Mouse (Mus musculus) heart, adult 2 months (tissue): ENCODE measurements around the gene Lrrn1. TPM values are rescaled to one million over a fixed set of nuclear protein-coding genes. Genes with fewer than 3 reads are reported as not detected.

Experiments
- DNase-seq, 2 experiments: peaks; one replicate each; pipeline ENCODE4 v3.0.0; 2021
- H3K27ac ChIP-seq: fragments of 200-600 bp; 2 replicates; pipeline ENCODE4 v1.8.1; 2022
- H3K27me3 ChIP-seq: fragments of 200-500 bp; 2 replicates; pipeline ENCODE4 v1.6.1; 2012; ENCODE audit warnings: mild to moderate bottlenecking, low read length, inconsistent platforms, mixed read lengths; ENCODE audit not compliant: control insufficient read depth, insufficient read depth
- H3K36me3 ChIP-seq: fragments of 200-500 bp; 2 replicates; pipeline ENCODE4 v1.6.1; 2012; ENCODE audit warnings: low read length, inconsistent platforms; ENCODE audit not compliant: control insufficient read depth, insufficient read depth
- H3K4me1 ChIP-seq: fragments of 200-500 bp; 2 replicates; pipeline ENCODE4 v1.6.1; 2011; ENCODE audit warnings: low read length; ENCODE audit not compliant: control insufficient read depth, insufficient read depth
- H3K4me3 ChIP-seq: fragments of 200-600 bp; 2 replicates; pipeline ENCODE4 v1.8.1; 2022
- H3K79me2 ChIP-seq: fragments of 200-500 bp; replicated peaks from 2 replicates; pipeline ENCODE4 v1.6.1; 2012; ENCODE audit warnings: mild to moderate bottlenecking, inconsistent platforms, low read length, moderate library complexity, mixed read lengths; ENCODE audit not compliant: control insufficient read depth, insufficient read depth
- H3K9ac ChIP-seq: fragments of 200-500 bp; 2 replicates; pipeline ENCODE4 v1.6.1; 2012; ENCODE audit warnings: low read depth, mild to moderate bottlenecking, control low read depth, inconsistent platforms, low read length, mixed read lengths
- CTCF ChIP-seq: fragments of 200-600 bp; IDR thresholded peaks from 2 replicates; pipeline ENCODE4 v1.8.1; 2022; ENCODE audit warnings: antibody characterized with exemption, mild to moderate bottlenecking, moderate library complexity
- EP300 ChIP-seq: fragments of 200-500 bp; IDR thresholded peaks from 2 replicates; pipeline ENCODE4 v1.6.1; 2011; ENCODE audit warnings: low read depth, low read length, control low read depth; ENCODE audit not compliant: insufficient read depth
- POLR2A ChIP-seq: fragments of 200-500 bp; IDR thresholded peaks from 2 replicates; pipeline ENCODE4 v1.6.1; 2011; ENCODE audit warnings: mild to moderate bottlenecking, low read depth, low read length, control low read depth; ENCODE audit not compliant: insufficient read depth
- WGBS: fragments of 180-500 bp; shearing (Covaris S2); methylation state at CpG from one replicate; pipeline ENCODE4 v1.1.7; 2018; 5-methylcytosine and 5-hydroxymethylcytosine counted together
- intact Hi-C: fragments of 180-260 bp; cut with DNase I; formaldehyde crosslinking; loops from one replicate; pipeline ENCODE4 v1.15.1; 2025
- polyA plus RNA-seq: library from polyadenylated mRNA; depleted of rRNA; stranded (reverse); fragments of >200 nt; gene quantifications from 2 replicates; pipeline ENCODE4 v1.2.3, GENCODE M21; 2012
- total RNA-seq, 2 experiments: library from RNA; stranded (reverse); gene quantifications; 2 replicates each; pipeline ENCODE4 v1.2.3; 2021

Lrrn1 gene
- total and polyA plus RNA-seq, 3 experiments = 0.05 to 0.29 (median 0.11) TPM

GRCm38 (mm10) chr6:107566944-107567634, 37.5 kb downstream of the Lrrn1 start:
- intact Hi-C loops = no loop called here
- H3K79me2 ChIP-seq = no peaks in the 10 kb centered on the region
- H3K36me3 ChIP-seq = no peaks in the 10 kb centered on the region
- no peaks in the 10 kb centered on the region for H3K4me1 ChIP-seq
- no peak overlapping the region for H3K27ac ChIP-seq
- no peak for TF ChIP-seq CTCF
- TF ChIP-seq POLR2A = no peak
- no peak for TF ChIP-seq EP300
- DNase-seq = no peak
- no peak overlapping the region for H3K4me3 ChIP-seq
- no peaks in the 10 kb centered on the region for H3K27me3 ChIP-seq
- no peak overlapping the region for H3K9ac ChIP-seq
- 57% methylated on average over 12 of the region's 12 CpGs for WGBS

- no peak for DNase-seq
- 86% methylated on average over 3 of the region's 3 CpGs for WGBS
- no peaks in the 10 kb centered on the region for H3K27me3 ChIP-seq
- H3K4me3 ChIP-seq = no peak overlapping the region
- no peaks in the 10 kb centered on the region for H3K4me1 ChIP-seq
- H3K79me2 ChIP-seq = no peaks in the 10 kb centered on the region
- H3K9ac ChIP-seq = no peak overlapping the region
- intact Hi-C loops = no loop called here
- H3K27ac ChIP-seq = no peak overlapping the region
- no peaks in the 10 kb centered on the region for H3K36me3 ChIP-seq
- TF ChIP-seq POLR2A = no peak
- TF ChIP-seq EP300 = no peak
- no peak for TF ChIP-seq CTCF
These were observed 45.0 kb downstream of the Lrrn1 start for GRCm38 (mm10) chr6:107574561-107574960.

GRCm38 (mm10) chr6:107575405-107575804, 45.8 kb downstream of the Lrrn1 start:
- Histone ChIP-seq H3K27me3 (no peaks in the 10 kb centered on the region), H3K4me3 (no peak overlapping the region), H3K27ac (no peak overlapping the region), H3K4me1 (no peaks in the 10 kb centered on the region), H3K9ac (no peak overlapping the region), H3K79me2 (no peaks in the 10 kb centered on the region), H3K36me3 (no peaks in the 10 kb centered on the region)
- no peak for DNase-seq
- WGBS = 43% methylated on average over 3 of the region's 3 CpGs
- intact Hi-C loops = no loop called here
- TF ChIP-seq POLR2A (no peak), EP300 (no peak), CTCF (no peak)

- Histone ChIP-seq H3K4me3 (no peak overlapping the region), H3K27ac (no peak overlapping the region), H3K27me3 (no peaks in the 10 kb centered on the region), H3K4me1 (no peaks in the 10 kb centered on the region), H3K9ac (no peak overlapping the region), H3K36me3 (no peaks in the 10 kb centered on the region), H3K79me2 (no peaks in the 10 kb centered on the region)
- no peak for DNase-seq
- intact Hi-C loops = no loop called here
- TF ChIP-seq EP300 (no peak), CTCF (no peak), POLR2A (no peak)
- 97% methylated on average over 8 of the region's 8 CpGs for WGBS
These were observed 47.7 kb downstream of the Lrrn1 start for GRCm38 (mm10) chr6:107577309-107577708.

GRCm38 (mm10) chr6:107583759-107584383, 54.3 kb downstream of the Lrrn1 start:
- intact Hi-C loops = no loop called here
- WGBS = 66% methylated on average over 1 of the region's 1 CpGs
- H3K9ac ChIP-seq = no peak overlapping the region

GRCm38 (mm10) chr6:107605151-107605550, 75.6 kb downstream of the Lrrn1 start:
- no peak for DNase-seq
- intact Hi-C loops = no loop called here
- no peaks in the 10 kb centered on the region for H3K79me2 ChIP-seq
- TF ChIP-seq EP300 (no peak), POLR2A (no peak), CTCF (no peak)
- H3K27ac ChIP-seq = no peak overlapping the region
- H3K9ac ChIP-seq = no peak overlapping the region
- no peaks in the 10 kb centered on the region for H3K4me1 ChIP-seq
- H3K36me3 ChIP-seq = no peaks in the 10 kb centered on the region
- no peaks in the 10 kb centered on the region for H3K27me3 ChIP-seq
- H3K4me3 ChIP-seq = no peak overlapping the region

More at GRCm38 (mm10) chr6:107583759-107584383, 54.3 kb downstream of the Lrrn1 start:
- no peak for DNase-seq
- no peaks in the 10 kb centered on the region for H3K79me2 ChIP-seq
- no peak overlapping the region for H3K27ac ChIP-seq
- no peaks in the 10 kb centered on the region for H3K27me3 ChIP-seq
- H3K4me3 ChIP-seq = no peak overlapping the region
- no peak for TF ChIP-seq EP300
- TF ChIP-seq CTCF = no peak
- TF ChIP-seq POLR2A = no peak
- no peaks in the 10 kb centered on the region for H3K4me1 ChIP-seq
- H3K36me3 ChIP-seq = no peaks in the 10 kb centered on the region
